Mouse (Mus musculus): Measurements from ENCODE around the gene Rad51.

Gene Rad51

GRCm38 (mm10) chr2:119112438-119113112, at the start of gene Rad51:
Rad51 (plus strand) TSS chr2:119112793.
- WGBS, result under 1% methylated on average over 51 of the region's 51 CpGs

DNA sequence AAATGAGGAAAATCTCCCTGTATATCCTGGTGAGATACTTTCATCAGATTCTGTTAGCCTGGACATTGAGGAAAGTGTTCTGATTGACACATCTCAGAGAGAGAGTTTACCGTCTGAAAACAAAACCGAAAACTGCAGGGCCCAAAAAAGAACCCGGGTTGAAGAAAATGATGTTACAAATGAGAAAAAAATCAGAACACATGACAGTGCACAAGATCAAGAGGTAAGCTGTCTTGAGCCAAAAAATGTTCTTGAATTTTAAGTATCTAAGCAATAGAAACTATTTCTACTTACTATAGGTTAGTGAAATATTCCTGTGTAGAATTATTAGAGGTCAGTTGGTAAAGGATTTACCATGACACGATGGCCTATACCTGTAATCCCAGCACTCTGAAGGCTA, 40.2 kb upstream of the Rad51 start:
- WGBS, result 94% methylated on average over 4 of the region's 4 CpGs

GRCm38 (mm10) chr2:119086156-119086555, 26.4 kb upstream of the Rad51 start:
- WGBS, result 91% methylated on average over 2 of the region's 2 CpGs

DNA sequence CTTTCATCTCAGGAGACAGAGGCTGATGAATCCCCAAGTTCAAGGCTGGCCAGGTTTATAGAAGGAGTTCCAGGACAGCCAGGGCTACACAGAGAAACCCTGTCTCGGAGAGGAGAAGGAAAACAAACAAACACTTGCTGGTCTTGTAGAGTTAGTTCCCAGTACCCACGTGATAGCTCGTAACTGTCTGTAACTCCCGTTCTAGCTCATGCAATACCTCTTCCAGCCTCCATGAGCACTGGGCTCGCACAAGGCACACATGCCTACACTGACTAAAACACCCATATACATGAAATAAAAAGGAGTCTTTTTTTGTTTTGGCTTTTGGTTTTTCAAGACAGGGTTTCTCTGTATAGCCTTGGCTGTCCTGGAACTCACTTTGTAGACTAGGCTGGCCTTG, 6.0 kb upstream of the Rad51 start:
- 82% methylated on average over 5 of the region's 5 CpGs for WGBS

GRCm38 (mm10) chr2:119108554-119108953, 4.0 kb upstream of the Rad51 start:
- 77% methylated on average over 4 of the region's 4 CpGs for WGBS

GRCm38 (mm10) chr2:119111060-119111459, 1.5 kb upstream of the Rad51 start:
- 89% methylated on average over 3 of the region's 3 CpGs for WGBS

DNA sequence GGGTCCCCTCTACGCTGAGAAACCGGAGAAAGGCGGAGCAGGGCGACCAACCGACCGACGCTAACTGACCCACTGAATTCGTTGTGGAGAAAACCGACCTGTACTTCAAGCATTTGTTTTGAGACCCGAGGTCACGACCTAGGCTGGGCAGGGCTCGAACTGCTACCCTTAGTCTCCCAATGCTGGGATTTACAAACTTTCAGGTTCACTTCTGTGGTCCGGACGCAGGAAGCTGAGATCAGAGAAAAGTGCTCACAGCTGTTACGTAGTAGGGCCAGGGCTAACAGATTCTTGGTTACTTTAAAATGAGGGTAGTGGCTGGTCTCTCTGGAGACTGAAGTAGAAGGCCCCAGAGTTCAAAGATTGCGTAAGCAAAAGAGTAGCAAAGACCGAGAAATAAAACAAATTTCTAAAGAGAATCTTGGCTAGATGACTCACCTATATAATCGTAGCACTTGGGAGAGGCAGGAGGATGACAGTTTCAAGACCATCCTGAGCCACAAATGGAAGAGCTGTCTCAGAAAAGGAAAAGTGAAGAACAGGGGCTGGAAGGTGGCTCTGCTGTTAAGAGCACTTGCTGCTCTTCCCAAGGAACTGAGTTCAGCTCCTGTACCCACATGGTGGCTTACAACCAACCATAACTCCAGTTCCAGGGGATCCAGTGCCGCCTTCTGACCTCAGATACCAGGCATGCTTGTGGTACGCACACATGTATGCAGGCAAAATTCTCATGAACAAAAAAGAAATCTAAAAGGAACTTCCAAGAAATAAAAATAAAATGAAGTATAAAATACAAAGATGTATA, 730 bp downstream of the Rad51 start:
- WGBS, result 11% methylated on average over 20 of the region's 20 CpGs

DNA sequence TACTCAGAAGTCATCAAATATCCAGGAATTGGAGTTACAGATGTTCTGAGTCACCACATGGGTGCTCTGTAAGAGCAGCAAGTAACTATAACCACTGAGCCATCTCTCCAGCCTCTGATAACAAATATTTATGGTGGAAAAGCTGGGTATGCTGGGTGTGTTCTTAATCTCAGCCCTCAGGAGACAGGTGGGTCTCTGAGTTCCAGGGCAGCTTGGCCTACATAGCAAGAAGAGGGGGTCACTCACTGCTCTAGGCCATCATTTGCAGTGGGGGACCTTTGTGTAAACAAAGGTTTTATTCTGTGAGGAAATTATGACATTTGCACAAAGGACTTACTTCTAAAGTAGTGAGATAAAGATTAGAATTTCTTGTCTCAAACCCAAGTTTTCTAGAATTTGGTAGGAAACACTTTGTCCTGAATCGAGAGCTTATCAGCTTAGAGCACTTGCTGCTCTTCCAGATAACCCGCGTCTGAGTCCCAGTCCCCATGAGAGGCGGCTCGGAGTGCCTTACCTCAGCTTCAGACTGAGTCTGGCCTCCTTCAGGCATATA, 23.8 kb downstream of the Rad51 start:
- 87% methylated on average over 5 of the region's 5 CpGs for WGBS

GRCm38 (mm10) chr2:119145199-119145598, 32.6 kb downstream of the Rad51 start:
- 86% methylated on average over 2 of the region's 2 CpGs for WGBS

DNA sequence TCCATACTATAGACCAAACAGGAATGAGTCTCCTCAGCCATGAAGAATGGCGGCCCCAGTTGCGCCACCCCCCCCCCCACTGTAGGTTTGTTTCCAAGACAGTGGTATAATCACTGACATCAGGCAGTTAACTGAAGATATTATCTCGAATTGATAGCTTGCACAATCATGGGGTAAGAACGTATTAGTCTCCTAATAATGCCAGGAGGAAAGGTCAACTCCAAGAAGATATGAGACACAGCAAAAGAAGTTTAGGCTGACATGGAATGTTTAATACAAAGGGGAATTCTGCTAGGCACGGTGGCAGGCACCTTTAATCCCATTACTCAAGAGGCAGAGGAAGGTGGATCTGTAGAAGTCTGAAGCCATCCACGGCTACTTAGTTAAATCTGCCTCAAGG, 33.8 kb downstream of the Rad51 start:
- WGBS, result 86% methylated on average over 6 of the region's 6 CpGs

GRCm38 (mm10) chr2:119147160-119147678, 34.6 kb downstream of the Rad51 start:
- 75% methylated on average over 22 of the region's 22 CpGs for WGBS

DNA sequence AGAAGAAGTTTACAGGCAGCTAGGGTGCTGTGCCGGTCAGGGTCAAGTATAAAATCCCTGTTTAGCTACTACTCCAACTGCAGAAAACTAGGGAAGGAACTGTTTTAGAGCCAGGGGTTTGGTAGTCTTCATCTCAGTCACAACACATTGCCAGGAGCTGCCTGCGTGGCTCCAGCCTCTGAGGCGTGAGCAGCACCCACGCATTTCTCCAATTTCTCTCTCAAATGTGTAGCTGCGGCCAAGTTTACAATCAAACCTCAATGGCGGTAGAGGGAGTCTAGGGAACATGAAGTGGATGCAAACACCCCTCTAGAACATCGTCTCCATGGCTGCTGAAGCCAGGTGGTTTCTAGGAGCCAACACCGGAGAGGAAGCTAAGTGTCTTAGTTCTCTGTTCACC, 35.2 kb downstream of the Rad51 start:
- 60% methylated on average over 8 of the region's 8 CpGs for WGBS

GRCm38 (mm10) chr2:119152255-119152654, 39.7 kb downstream of the Rad51 start:
- WGBS, result 80% methylated on average over 6 of the region's 6 CpGs

- WGBS, result 80% methylated on average over 2 of the region's 2 CpGs
These were observed 42.1 kb downstream of the Rad51 start for GRCm38 (mm10) chr2:119154683-119155082.

DNA sequence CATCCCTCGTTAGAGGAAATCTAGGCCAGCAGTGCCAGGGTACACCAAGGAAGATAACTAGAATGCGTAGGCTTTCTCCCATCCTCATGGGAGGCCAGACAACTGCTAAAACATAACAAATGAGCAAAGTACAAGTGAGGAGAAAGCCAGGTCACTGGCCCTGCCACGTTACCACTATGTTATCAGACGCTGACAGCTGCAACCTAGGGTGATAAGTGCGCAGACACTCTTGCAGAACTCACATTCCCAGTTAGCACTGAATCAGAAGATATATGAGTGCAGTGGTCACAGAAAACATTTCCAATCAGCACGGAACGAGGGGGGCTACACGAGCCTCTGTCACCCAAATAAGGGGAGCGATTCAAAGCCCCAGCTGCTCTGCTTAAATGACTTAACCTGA, 42.8 kb downstream of the Rad51 start:
- WGBS, result 80% methylated on average over 9 of the region's 9 CpGs

DNA sequence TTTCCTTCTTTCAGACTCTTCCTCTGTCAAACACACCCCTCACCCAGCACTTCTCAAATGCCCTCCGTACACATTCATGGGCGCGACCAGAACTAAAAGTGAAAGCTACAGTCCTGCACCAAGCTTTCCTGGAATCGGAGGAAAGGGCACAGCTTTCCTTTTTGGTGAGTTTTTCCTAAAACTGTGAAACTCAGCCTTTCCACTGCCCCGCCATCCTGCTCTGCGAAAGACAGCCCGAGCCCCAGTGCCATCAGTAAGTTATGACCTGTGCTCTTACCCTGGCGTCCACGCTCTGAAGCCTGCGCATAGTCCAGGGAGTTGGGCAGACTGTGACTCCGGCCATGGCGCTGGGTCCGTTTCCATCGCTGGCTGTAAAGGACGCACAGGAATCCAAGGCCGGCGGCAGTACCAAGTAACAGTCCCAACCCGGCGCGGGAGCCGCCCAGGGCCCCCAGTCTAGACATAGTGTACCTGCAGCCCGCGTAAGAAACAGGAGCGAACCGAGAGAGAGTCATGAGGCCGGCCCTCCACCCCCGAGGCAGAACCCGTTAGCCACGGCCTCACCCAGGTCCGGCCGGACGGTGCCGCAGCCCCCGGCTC, 43.6 kb downstream of the Rad51 start:
- 3% methylated on average over 34 of the region's 34 CpGs for WGBS

DNA sequence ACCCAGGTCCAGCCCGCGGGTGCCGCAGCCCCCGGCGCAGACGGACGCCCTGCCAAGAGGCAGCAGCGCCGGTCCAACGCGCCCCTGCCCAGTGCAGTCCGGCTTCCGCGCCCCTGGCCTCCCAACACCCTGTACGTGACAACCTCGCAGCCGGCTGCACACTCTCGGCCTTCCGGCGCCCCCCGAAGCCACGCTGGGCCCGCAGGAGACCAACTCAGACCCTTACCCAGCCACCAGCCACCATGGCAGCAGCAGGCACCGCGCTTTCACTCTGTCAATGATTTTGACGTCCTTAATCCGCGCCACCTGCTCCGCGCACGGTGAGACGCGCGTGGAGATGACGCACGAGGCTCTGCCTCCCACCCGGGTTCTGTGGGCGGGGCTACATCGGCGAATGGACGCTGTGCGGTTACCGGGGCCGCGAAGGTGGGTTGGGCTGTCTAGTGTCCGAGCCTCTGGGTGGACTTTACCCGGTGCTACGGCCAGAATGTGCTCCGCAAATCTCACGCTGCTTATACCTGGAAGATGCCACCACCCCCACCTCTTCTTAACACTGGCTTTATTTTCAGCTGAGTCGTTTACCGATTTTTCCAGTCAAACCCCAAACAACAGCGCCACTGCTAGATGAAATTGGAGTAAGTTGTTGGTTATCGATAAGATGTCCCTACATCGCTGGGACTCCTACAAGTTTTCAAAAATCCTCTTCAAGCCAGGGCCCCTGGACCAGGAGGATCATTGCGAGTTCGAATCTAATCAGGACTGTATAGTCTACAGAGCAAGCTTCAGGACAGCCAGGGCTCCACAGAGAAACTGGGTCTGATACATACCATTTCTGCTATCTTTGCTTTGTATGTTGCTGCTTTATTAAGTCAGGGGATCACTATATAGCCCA, 44.3 kb downstream of the Rad51 start, which contains the start of gene Rmdn3:
Rmdn3 (minus strand) TSS at position 354 of the 892 bp plus-strand sequence.
- under 1% methylated on average over 57 of the region's 57 CpGs for WGBS

GRCm38 (mm10) chr2:119161247-119161646, 48.7 kb downstream of the Rad51 start:
- WGBS, result 43% methylated on average over 2 of the region's 2 CpGs

GRCm38 (mm10) chr2:119163135-119163534, 50.5 kb downstream of the Rad51 start:
- WGBS, result 76% methylated on average over 3 of the region's 3 CpGs

DNA sequence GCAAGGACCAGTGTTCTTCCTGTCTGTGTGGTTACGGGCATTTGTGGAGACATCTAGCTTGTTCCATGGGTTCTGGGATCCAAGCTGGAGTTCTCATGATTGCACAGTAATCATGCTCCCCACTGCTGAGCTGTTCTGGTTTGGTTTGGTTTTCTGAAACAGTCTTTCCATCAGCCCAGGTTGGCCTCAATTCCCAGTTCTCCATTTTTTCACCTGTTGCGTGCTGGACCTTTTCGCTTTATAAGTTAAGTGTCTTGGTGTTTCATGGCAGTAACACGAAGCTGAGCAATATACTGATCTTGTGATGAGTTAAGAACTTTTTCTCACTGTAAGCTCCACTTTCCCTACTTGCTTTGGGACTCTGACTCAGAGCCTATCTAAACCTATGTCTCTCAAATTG, 51.4 kb downstream of the Rad51 start:
- 96% methylated on average over 4 of the region's 4 CpGs for WGBS
